In genomic region chr2:84810886-84811577, GRCm38 (mm10) we compare ENCODE assay signal across 8 mouse cellular contexts. TPM values are rescaled to one million over a fixed set of nuclear protein-coding genes. Genes with fewer than 3 reads are reported as not detected.
DNase-seq lines count a peak whose midpoint lies in the region; ATAC-seq and TF ChIP-seq lines count a peak whose summit lies in the region.

No protein-coding gene starts in this region.

- TF ChIP-seq CTCF in midbrain, postnatal 0 days (IDR thresholded peaks at IDR 0.05) = peak; percentile 79

- WGBS in heart, embryonic 12.5 days = 20% methylated on average over 26 of the region's 26 CpGs
- WGBS in kidney, embryonic 16.5 days = 27% methylated on average over 26 of the region's 26 CpGs
- 19% methylated on average over 26 of the region's 26 CpGs for WGBS in limb, embryonic 15.5 days
- 39% methylated on average over 26 of the region's 26 CpGs for WGBS in midbrain, postnatal 0 days

- H3K4me1 ChIP-seq in heart, embryonic 12.5 days (replicated peaks) = peaks cover 29% of the 10 kb centered on the region
- peaks cover 6% of the 10 kb centered on the region for H3K4me1 ChIP-seq in kidney, embryonic 16.5 days (ENCODE audit: insufficient read depth, low read length)
- H3K4me1 ChIP-seq in limb, embryonic 15.5 days = peaks cover 5% of the 10 kb centered on the region
- no peaks in the 10 kb centered on the region for H3K4me1 ChIP-seq in midbrain, postnatal 0 days (ENCODE audit: insufficient read depth, low read length)

- H3K9ac ChIP-seq in heart, embryonic 12.5 days = peak overlapping the region; percentile 64
- peak overlapping the region; percentile 37 for H3K9ac ChIP-seq in kidney, embryonic 16.5 days (replicated peaks; ENCODE audit: low read length)
- H3K9ac ChIP-seq in limb, embryonic 15.5 days = no peak overlapping the region
- no peak overlapping the region for H3K9ac ChIP-seq in midbrain, postnatal 0 days (replicated peaks; ENCODE audit: low read length, poor library complexity, severe bottlenecking)

- peak overlapping the region; percentile 62 for H3K4me2 ChIP-seq in heart, embryonic 12.5 days
- H3K4me2 ChIP-seq in kidney, embryonic 16.5 days (replicated peaks; ENCODE audit: low read depth, low read length) = peak overlapping the region; percentile 55
- peak overlapping the region; percentile 49 for H3K4me2 ChIP-seq in limb, embryonic 15.5 days
- peak overlapping the region; percentile 38 for H3K4me2 ChIP-seq in midbrain, postnatal 0 days (ENCODE audit: low read depth, low read length, poor library complexity, severe bottlenecking)

- H3K9me3 ChIP-seq in heart, embryonic 12.5 days (replicated peaks) = 0 out of 2 replicates have a peak, but pooled peaks cover 3% of the 10 kb centered on the region
- no peaks in the 10 kb centered on the region for H3K9me3 ChIP-seq in kidney, embryonic 16.5 days (ENCODE audit: low read length)
- H3K9me3 ChIP-seq in limb, embryonic 15.5 days = no peaks in the 10 kb centered on the region
- H3K9me3 ChIP-seq in midbrain, postnatal 0 days (ENCODE audit: low read length) = no peaks in the 10 kb centered on the region

- H3K36me3 ChIP-seq in heart, embryonic 12.5 days = peaks cover 21% of the 10 kb centered on the region
- H3K36me3 ChIP-seq in kidney, embryonic 16.5 days (ENCODE audit: insufficient read depth, low read length) = no peaks in the 10 kb centered on the region
- no peaks in the 10 kb centered on the region for H3K36me3 ChIP-seq in limb, embryonic 15.5 days
- no peaks in the 10 kb centered on the region for H3K36me3 ChIP-seq in midbrain, postnatal 0 days (ENCODE audit: insufficient read depth, low read length)

- peak overlapping the region; percentile 32 for H3K4me3 ChIP-seq in heart, embryonic 12.5 days
- H3K4me3 ChIP-seq in kidney, embryonic 16.5 days (ENCODE audit: low read length) = peak overlapping the region; percentile 31
- peak overlapping the region; percentile 35 for H3K4me3 ChIP-seq in limb, embryonic 15.5 days
- no peak overlapping the region for H3K4me3 ChIP-seq in midbrain, postnatal 0 days (ENCODE audit: low read depth, low read length)

- DNase-seq in A20 (ENCODE audit: low read depth, low spot score) = peak; percentile 81
- DNase-seq in brain, adult 2 months (ENCODE audit: low read depth, low spot score) = peak; percentile 89
- DNase-seq in midbrain, postnatal 0 days (ENCODE audit: low spot score) = peak; percentile 88
- DNase-seq in spleen, postnatal 10 days (ENCODE audit: low spot score in 2 of 2) = peak; percentile 91

- H3K27me3 ChIP-seq in heart, embryonic 12.5 days (replicated peaks) = no peaks in the 10 kb centered on the region
- no peaks in the 10 kb centered on the region for H3K27me3 ChIP-seq in kidney, embryonic 16.5 days (ENCODE audit: insufficient read depth, low read length)
- H3K27me3 ChIP-seq in limb, embryonic 15.5 days = no peaks in the 10 kb centered on the region
- no peaks in the 10 kb centered on the region for H3K27me3 ChIP-seq in midbrain, postnatal 0 days (ENCODE audit: insufficient read depth, low read length)

- ATAC-seq in erythroid progenitor cell, adult 5-6 weeks (replicated peaks; ENCODE audit: low FRiP score, poor library complexity, severe bottlenecking) = peak; percentile 55
- peak; percentile 53 for ATAC-seq in heart, embryonic 12.5 days (ENCODE audit: insufficient number of reproducible peaks, low FRiP score)
- ATAC-seq in kidney, embryonic 16.5 days (ENCODE audit: low FRiP score, low TSS enrichment) = peak; percentile 72
- peak; percentile 64; the same call in 1 of the 2 replicates for ATAC-seq in limb, embryonic 15.5 days (ENCODE audit: insufficient number of reproducible peaks, low FRiP score, low TSS enrichment, low read depth)
- peak; percentile 75 for ATAC-seq in midbrain, postnatal 0 days (ENCODE audit: low FRiP score)

- H3K27ac ChIP-seq in heart, embryonic 12.5 days (ENCODE audit: poor library complexity, severe bottlenecking) = peak overlapping the region; percentile 84
- H3K27ac ChIP-seq in kidney, embryonic 16.5 days (ENCODE audit: low read length) = no peak overlapping the region
- H3K27ac ChIP-seq in limb, embryonic 15.5 days = peak overlapping the region; percentile 47
- no peak overlapping the region for H3K27ac ChIP-seq in midbrain, postnatal 0 days (ENCODE audit: low read depth, low read length)

RNA-seq across cellular contexts. Expression of gene Smtnl1, which starts 11.4 kb away (rescaled TPM):
- not detected in 2 replicates for total RNA-seq in erythroid progenitor cell, adult 5-6 weeks (2015; ENCODE audit: low replicate concordance)
- not detected in 2 replicates for total RNA-seq in erythroid progenitor cell, adult 5-6 weeks (2017; ENCODE audit: low replicate concordance)
- polyA plus RNA-seq in heart, embryonic 12.5 days (2016; fragmentation: Nextera tagmentation; extraction: Ambion mirVana) = 0.17 and 0.43 TPM in 2 replicates
- polyA plus RNA-seq in kidney, embryonic 16.5 days (2015; fragmentation: Nextera tagmentation; extraction: Ambion mirVana) = 0.19 and 0.26 TPM in 2 replicates
- polyA plus RNA-seq in limb, embryonic 15.5 days (2015; fragmentation: Nextera tagmentation; extraction: Ambion mirVana) = 0.76 and 3.4 TPM in 2 replicates
- total RNA-seq in midbrain, postnatal 0 days (2014; rRNA removed) = not detected in 2 replicates
- not detected in 2 replicates for polyA plus RNA-seq in midbrain, postnatal 0 days (2015; fragmentation: Nextera tagmentation; extraction: Ambion mirVana)

RNA-seq across cellular contexts. Expression of gene Ube2l6, which starts 12.4 kb away (rescaled TPM):
- total RNA-seq in erythroid progenitor cell, adult 5-6 weeks (2015; ENCODE audit: low replicate concordance) = 424 and 462 TPM in 2 replicates
- total RNA-seq in erythroid progenitor cell, adult 5-6 weeks (2017; ENCODE audit: low replicate concordance) = 282 and 312 TPM in 2 replicates
- 90.0 and 95.3 TPM in 2 replicates for polyA plus RNA-seq in heart, embryonic 12.5 days (2016; fragmentation: Nextera tagmentation; extraction: Ambion mirVana)
- 44.0 and 46.9 TPM in 2 replicates for polyA plus RNA-seq in kidney, embryonic 16.5 days (2015; fragmentation: Nextera tagmentation; extraction: Ambion mirVana)
- 45.5 and 49.2 TPM in 2 replicates for polyA plus RNA-seq in limb, embryonic 15.5 days (2015; fragmentation: Nextera tagmentation; extraction: Ambion mirVana)
- 14.0 and 16.5 TPM in 2 replicates for total RNA-seq in midbrain, postnatal 0 days (2014; rRNA removed)
- 14.2 and 15.1 TPM in 2 replicates for polyA plus RNA-seq in midbrain, postnatal 0 days (2015; fragmentation: Nextera tagmentation; extraction: Ambion mirVana)

RNA-seq across cellular contexts. Expression of gene Timm10, which starts 15.8 kb away (rescaled TPM):
- 16.8 and 17.3 TPM in 2 replicates for total RNA-seq in erythroid progenitor cell, adult 5-6 weeks (2015; ENCODE audit: low replicate concordance)
- total RNA-seq in erythroid progenitor cell, adult 5-6 weeks (2017; ENCODE audit: low replicate concordance) = 6.5 TPM in 1 of 2 replicates, not detected in the other
- polyA plus RNA-seq in heart, embryonic 12.5 days (2016; fragmentation: Nextera tagmentation; extraction: Ambion mirVana) = 62.2 and 65.6 TPM in 2 replicates
- polyA plus RNA-seq in kidney, embryonic 16.5 days (2015; fragmentation: Nextera tagmentation; extraction: Ambion mirVana) = 60.1 and 66.6 TPM in 2 replicates
- 45.0 and 49.8 TPM in 2 replicates for polyA plus RNA-seq in limb, embryonic 15.5 days (2015; fragmentation: Nextera tagmentation; extraction: Ambion mirVana)
- 43.6 and 62.5 TPM in 2 replicates for total RNA-seq in midbrain, postnatal 0 days (2014; rRNA removed)
- 85.0 and 99.0 TPM in 2 replicates for polyA plus RNA-seq in midbrain, postnatal 0 days (2015; fragmentation: Nextera tagmentation; extraction: Ambion mirVana)

RNA-seq across cellular contexts. Expression of gene Slc43a1, which starts 27.6 kb away (rescaled TPM):
- 716 and 794 TPM in 2 replicates for total RNA-seq in erythroid progenitor cell, adult 5-6 weeks (2015; ENCODE audit: low replicate concordance)
- 395 and 487 TPM in 2 replicates for total RNA-seq in erythroid progenitor cell, adult 5-6 weeks (2017; ENCODE audit: low replicate concordance)
- polyA plus RNA-seq in heart, embryonic 12.5 days (2016; fragmentation: Nextera tagmentation; extraction: Ambion mirVana) = 21.8 and 23.0 TPM in 2 replicates
- polyA plus RNA-seq in kidney, embryonic 16.5 days (2015; fragmentation: Nextera tagmentation; extraction: Ambion mirVana) = 15.6 and 17.8 TPM in 2 replicates
- 14.5 and 16.5 TPM in 2 replicates for polyA plus RNA-seq in limb, embryonic 15.5 days (2015; fragmentation: Nextera tagmentation; extraction: Ambion mirVana)
- 0.99 and 1.8 TPM in 2 replicates for total RNA-seq in midbrain, postnatal 0 days (2014; rRNA removed)
- polyA plus RNA-seq in midbrain, postnatal 0 days (2015; fragmentation: Nextera tagmentation; extraction: Ambion mirVana) = 0.34 and 0.46 TPM in 2 replicates

RNA-seq across cellular contexts. Expression of gene Serping1, which starts 35.8 kb away (rescaled TPM):
- total RNA-seq in erythroid progenitor cell, adult 5-6 weeks (2015; ENCODE audit: low replicate concordance) = 0.72 and 12.6 TPM in 2 replicates
- 1.8 and 3.8 TPM in 2 replicates for total RNA-seq in erythroid progenitor cell, adult 5-6 weeks (2017; ENCODE audit: low replicate concordance)
- 32.2 and 32.8 TPM in 2 replicates for polyA plus RNA-seq in heart, embryonic 12.5 days (2016; fragmentation: Nextera tagmentation; extraction: Ambion mirVana)
- 115 and 119 TPM in 2 replicates for polyA plus RNA-seq in kidney, embryonic 16.5 days (2015; fragmentation: Nextera tagmentation; extraction: Ambion mirVana)
- 47.0 and 55.8 TPM in 2 replicates for polyA plus RNA-seq in limb, embryonic 15.5 days (2015; fragmentation: Nextera tagmentation; extraction: Ambion mirVana)
- 19.9 and 20.9 TPM in 2 replicates for total RNA-seq in midbrain, postnatal 0 days (2014; rRNA removed)
- polyA plus RNA-seq in midbrain, postnatal 0 days (2015; fragmentation: Nextera tagmentation; extraction: Ambion mirVana) = 30.6 and 31.9 TPM in 2 replicates

Comparison
In these comparisons a context has a peak if more than half of its experiments do, and no peak if none do; other contexts are left out.
1. H3K27ac ChIP-seq: peak in heart, embryonic 12.5 days (single experiment) and limb, embryonic 15.5 days (single experiment); none in kidney, embryonic 16.5 days (single experiment) and midbrain, postnatal 0 days (single experiment).
2. H3K9ac ChIP-seq: peak in heart, embryonic 12.5 days (single experiment) and kidney, embryonic 16.5 days (single experiment); none in limb, embryonic 15.5 days (single experiment) and midbrain, postnatal 0 days (single experiment).
3. Peak in every context shown above with its lines, with median percentiles within 50 percentile points of each other: DNase-seq, ATAC-seq and H3K4me2 ChIP-seq.